Mouse (Mus musculus) heart, embryonic 14.5 days (tissue): ENCODE results near the gene Selenof. TPM values are rescaled to one million over a fixed set of nuclear protein-coding genes. Genes with fewer than 3 reads are reported as not detected.

Experiments
- ATAC-seq: fragments of 200-750 bp; cut with Nextera tagmentation; 2 replicates; pipeline ENCODE4 v1.8.0; 2017; ENCODE audit warnings: low read depth, moderate TSS enrichment; ENCODE audit not compliant: insufficient number of reproducible peaks, insufficient read depth, low FRiP score
- H3K27ac ChIP-seq, 2 experiments: fragments of 200-500 bp in 1 of 2; fragments of 300-500 bp in 1 of 2; sonication (generic) in 1 of 2; replicated peaks in 1 of 2; 2 replicates each; pipeline ENCODE4 v1.5.1; 2012 to 2014; ENCODE audit warnings: low read depth in 2 of 2, low read length in 2 of 2, control low read depth in 1 of 2, mild to moderate bottlenecking in 1 of 2, mixed read lengths in 1 of 2; ENCODE audit not compliant: control insufficient read depth in 1 of 2, insufficient read depth in 1 of 2
- H3K27me3 ChIP-seq: fragments of 300-500 bp; sonication (generic); 2 replicates; pipeline ENCODE4 v1.6.1; 2014; ENCODE audit warnings: mild to moderate bottlenecking, low read length, control low read depth; ENCODE audit not compliant: control insufficient read depth, insufficient read depth
- H3K36me3 ChIP-seq: fragments of 300-500 bp; sonication (generic); 2 replicates; pipeline ENCODE4 v1.6.1; 2014; ENCODE audit warnings: mild to moderate bottlenecking, control low read depth, low read length, mixed read lengths; ENCODE audit not compliant: control insufficient read depth, insufficient read depth
- H3K4me1 ChIP-seq, 2 experiments: fragments of 200-500 bp in 1 of 2; fragments of 300-500 bp in 1 of 2; sonication (generic) in 1 of 2; 2 replicates each; pipeline ENCODE4 v1.6.1; 2012 to 2014; ENCODE audit warnings: low read length in 2 of 2, control low read depth in 1 of 2, mixed read lengths in 1 of 2; ENCODE audit not compliant: control insufficient read depth in 2 of 2, insufficient read depth in 2 of 2
- H3K4me2 ChIP-seq: fragments of 300-500 bp; sonication (generic); 2 replicates; pipeline ENCODE4 v1.6.1; 2014; ENCODE audit warnings: mild to moderate bottlenecking, low read length
- H3K4me3 ChIP-seq, 2 experiments: fragments of 200-500 bp in 1 of 2; fragments of 300-500 bp in 1 of 2; sonication (generic) in 1 of 2; 2 replicates each; pipeline ENCODE4 v1.5.1; 2012 to 2014; ENCODE audit warnings: low read length in 2 of 2, mild to moderate bottlenecking in 2 of 2, control low read depth in 1 of 2, low read depth in 1 of 2, moderate library complexity in 1 of 2; ENCODE audit not compliant: control insufficient read depth in 1 of 2, insufficient read depth in 1 of 2
- H3K9ac ChIP-seq: fragments of 300-500 bp; sonication (generic); 2 replicates; pipeline ENCODE4 v1.6.1; 2014; ENCODE audit warnings: mild to moderate bottlenecking, low read length
- H3K9me3 ChIP-seq: fragments of 300-500 bp; sonication (generic); 2 replicates; pipeline ENCODE4 v1.6.1; 2016; ENCODE audit warnings: low read length, control low read depth; ENCODE audit not compliant: control insufficient read depth
- WGBS: fragments of 180-500 bp; shearing (Covaris S2); extraction: QIAGEN DNeasy Blood & Tissue Kit; methylation state at CpG from one replicate; pipeline ENCODE4 v1.1.7; 2014; 5-methylcytosine and 5-hydroxymethylcytosine counted together
- polyA plus RNA-seq: library from polyadenylated mRNA; unstranded; fragments of >200 nt; fragmentation: Nextera tagmentation; extraction: Ambion mirVana; gene quantifications from 2 replicates; pipeline ENCODE4 v1.2.1, GENCODE M21; 2014

Selenof gene
- polyA plus RNA-seq, 1 experiment from 2014 or later = 384 TPM

GRCm38 (mm10) chr3:144541906-144542438 lies 28.1 kb upstream of the Selenof start:
- Histone ChIP-seq H3K27ac (no peak overlapping the region), H3K36me3 (no peaks in the 10 kb centered on the region), H3K4me2 (no peak overlapping the region), H3K4me1 (peaks cover 15 to 43% of the 10 kb centered on the region in 2 experiments), H3K4me3 (no peak overlapping the region), H3K9me3 (no peaks in the 10 kb centered on the region), H3K9ac (no peak overlapping the region), H3K27me3 (no peaks in the 10 kb centered on the region)
- no peak for ATAC-seq
- WGBS = 68% methylated on average over 6 of the region's 6 CpGs

GRCm38 (mm10) chr3:144545152-144545551 lies 25.0 kb upstream of the Selenof start:
- 96% methylated on average over 7 of the region's 7 CpGs for WGBS
- no peak overlapping the region for H3K4me3 ChIP-seq
- H3K9ac ChIP-seq = no peak overlapping the region
- no peaks in the 10 kb centered on the region for H3K27me3 ChIP-seq
- no peaks in the 10 kb centered on the region for H3K9me3 ChIP-seq
- H3K27ac ChIP-seq = no peak overlapping the region
- H3K4me2 ChIP-seq = no peak overlapping the region
- no peak for ATAC-seq
- peaks cover 6 to 23% of the 10 kb centered on the region in 2 experiments; a peak in 3 of 4 replicates for H3K4me1 ChIP-seq
- no peaks in the 10 kb centered on the region for H3K36me3 ChIP-seq

- H3K27ac ChIP-seq = no peak overlapping the region
- no peak overlapping the region for H3K9ac ChIP-seq
- H3K4me3 ChIP-seq = no peak overlapping the region
- H3K27me3 ChIP-seq = no peaks in the 10 kb centered on the region
- H3K9me3 ChIP-seq = no peaks in the 10 kb centered on the region
- H3K4me1 ChIP-seq = peaks cover 6 to 23% of the 10 kb centered on the region in 2 experiments; a peak in 3 of 4 replicates
- no peak for ATAC-seq
- 69% methylated on average over 4 of the region's 4 CpGs for WGBS
- H3K36me3 ChIP-seq = no peaks in the 10 kb centered on the region
- H3K4me2 ChIP-seq = no peak overlapping the region
Measured at GRCm38 (mm10) chr3:144545832-144546231, 24.3 kb upstream of the Selenof start.

GRCm38 (mm10) chr3:144546490-144546889 lies 23.6 kb upstream of the Selenof start:
- WGBS = 31% methylated on average over 4 of the region's 4 CpGs
- Histone ChIP-seq H3K4me3 (no peak overlapping the region), H3K9me3 (no peaks in the 10 kb centered on the region), H3K4me2 (no peak overlapping the region), H3K4me1 (peaks cover 6 to 23% of the 10 kb centered on the region in 2 experiments; a peak in 3 of 4 replicates), H3K36me3 (no peaks in the 10 kb centered on the region), H3K27ac (no peak overlapping the region), H3K27me3 (no peaks in the 10 kb centered on the region), H3K9ac (no peak overlapping the region)
- ATAC-seq = no peak

GRCm38 (mm10) chr3:144548186-144548845 lies 21.8 kb upstream of the Selenof start:
- H3K9ac ChIP-seq = no peak overlapping the region
- H3K4me2 ChIP-seq = no peak overlapping the region
- no peaks in the 10 kb centered on the region for H3K9me3 ChIP-seq
- H3K36me3 ChIP-seq = no peaks in the 10 kb centered on the region
- no peak overlapping the region for H3K4me3 ChIP-seq
- 87% methylated on average over 7 of the region's 7 CpGs for WGBS
- no peaks in the 10 kb centered on the region for H3K27me3 ChIP-seq
- ATAC-seq = no peak
- no peak overlapping the region for H3K27ac ChIP-seq
- H3K4me1 ChIP-seq = peaks cover 0 to 10% of the 10 kb centered on the region in 2 experiments; a peak in 2 of 4 replicates

GRCm38 (mm10) chr3:144550036-144550435 lies 20.1 kb upstream of the Selenof start:
- 89% methylated on average over 5 of the region's 5 CpGs for WGBS
- no peaks in the 10 kb centered on the region for H3K27me3 ChIP-seq
- H3K4me2 ChIP-seq = no peak overlapping the region
- no peak overlapping the region for H3K4me3 ChIP-seq
- H3K27ac ChIP-seq = no peak overlapping the region
- H3K9me3 ChIP-seq = no peaks in the 10 kb centered on the region
- no peak overlapping the region for H3K9ac ChIP-seq
- no peak for ATAC-seq
- peaks cover 4 to 18% of the 10 kb centered on the region in 2 experiments for H3K4me1 ChIP-seq
- H3K36me3 ChIP-seq = no peaks in the 10 kb centered on the region

GRCm38 (mm10) chr3:144550659-144551058 lies 19.4 kb upstream of the Selenof start:
- no peak overlapping the region for H3K4me3 ChIP-seq
- no peak for ATAC-seq
- no peak overlapping the region for H3K4me2 ChIP-seq
- 83% methylated on average over 5 of the region's 5 CpGs for WGBS
- H3K27ac ChIP-seq = no peak overlapping the region
- no peaks in the 10 kb centered on the region for H3K27me3 ChIP-seq
- no peak overlapping the region for H3K9ac ChIP-seq
- H3K4me1 ChIP-seq = peaks cover 4 to 13% of the 10 kb centered on the region in 2 experiments
- H3K9me3 ChIP-seq = no peaks in the 10 kb centered on the region
- H3K36me3 ChIP-seq = no peaks in the 10 kb centered on the region
